Mouse (Mus musculus) right cerebral cortex, adult 2 months (tissue): Measurements from ENCODE around the gene Mturn.

ENCODE experiments used
- DNase-seq, 2 experiments: peaks; one replicate each; pipeline ENCODE4 v3.0.0; 2021 to 2022; ENCODE audit warnings: low spot score in 2 of 2

Gene Mturn

GRCm38 (mm10) chr6:54729451-54730105 lies 48.2 kb downstream of the Mturn start:
- DNase-seq: no peak

GRCm38 (mm10) chr6:54731726-54732125 lies 50.3 kb downstream of the Mturn start:
- DNase-seq: no peak

GRCm38 (mm10) chr6:54732721-54733120 lies 51.3 kb downstream of the Mturn start:
- DNase-seq: peak in 1 of 2 experiments; percentile 5

GRCm38 (mm10) chr6:54736126-54736525 lies 54.7 kb downstream of the Mturn start:
- DNase-seq: no peak

- DNase-seq: no peak
These were observed 55.8 kb downstream of the Mturn start for GRCm38 (mm10) chr6:54737255-54737654.

GRCm38 (mm10) chr6:54737684-54738083 lies 56.3 kb downstream of the Mturn start:
- DNase-seq: no peak

GRCm38 (mm10) chr6:54749056-54749455 lies 67.6 kb downstream of the Mturn start:
- no peak for DNase-seq

- DNase-seq: peak in 1 of 2 experiments; percentile 34
These were observed 70.2 kb downstream of the Mturn start for GRCm38 (mm10) chr6:54751621-54752020.

GRCm38 (mm10) chr6:54752076-54752475 lies 70.7 kb downstream of the Mturn start:
- DNase-seq: no peak
